Mouse (Mus musculus) mouse trophoblast stem cell (cell line): ENCODE measurements around the gene Srrm2.

Experiments used
- in situ Hi-C, 2 experiments: fragments of 300-500 bp; cut with MseI, MboI; formaldehyde crosslinking; loops; 2 replicates in 1 of 2; 3 replicates in 1 of 2; pipeline ENCODE4 v1.15.1; 2025

The Srrm2 gene

DNA sequence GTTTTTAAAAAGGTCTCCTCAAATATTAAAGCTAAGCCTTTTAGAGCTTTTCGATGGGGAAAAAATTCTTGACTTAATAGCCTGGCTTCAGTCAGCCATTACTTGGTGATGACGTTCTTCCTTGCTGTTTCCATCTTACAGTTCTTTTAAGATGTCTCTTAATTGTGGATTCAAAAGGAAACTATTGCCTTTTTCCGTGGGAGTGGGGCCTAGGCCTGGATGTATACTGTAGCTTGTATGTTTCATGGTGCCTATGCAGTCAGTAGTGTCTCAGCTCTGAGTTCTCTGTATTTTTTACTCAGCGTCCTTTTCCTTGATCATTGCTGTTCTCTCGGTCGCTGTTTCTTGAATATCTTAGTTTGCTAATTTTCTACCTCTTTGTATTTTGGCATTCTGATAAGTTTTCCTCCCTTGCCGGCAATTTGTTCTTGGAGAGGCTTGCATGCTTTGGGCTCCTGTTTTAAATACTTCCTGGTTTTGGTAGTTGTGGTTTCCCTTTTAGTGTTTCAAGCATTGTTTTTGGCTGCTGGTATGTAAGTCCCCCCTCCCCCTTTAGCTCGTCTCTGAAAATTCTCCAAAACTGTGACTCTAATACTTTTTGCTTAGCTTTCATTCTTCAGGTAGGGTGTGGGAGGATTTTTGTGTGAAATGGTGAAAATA lies 14.2 kb downstream of the Srrm2 start:
- in situ Hi-C loops = no loop called here

DNA sequence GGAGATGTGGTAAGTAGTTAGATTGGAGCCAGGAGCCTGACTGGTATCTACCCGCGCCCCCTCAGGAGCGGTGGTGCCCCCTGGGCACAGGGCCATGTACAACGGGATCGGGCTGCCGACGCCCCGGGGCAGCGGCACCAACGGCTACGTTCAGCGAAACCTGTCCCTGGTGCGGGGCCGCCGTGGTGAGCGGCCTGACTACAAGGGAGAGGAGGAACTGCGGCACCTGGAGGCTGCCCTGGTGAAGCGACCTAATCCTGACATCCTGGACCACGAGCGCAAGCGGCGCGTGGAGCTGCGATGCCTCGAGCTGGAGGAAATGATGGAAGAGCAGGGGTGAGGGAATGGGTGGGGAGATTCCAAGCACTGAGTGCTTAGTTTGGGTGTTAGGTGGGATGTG lies 16.5 kb downstream of the Srrm2 start:
- in situ Hi-C loops = no loop called here

DNA sequence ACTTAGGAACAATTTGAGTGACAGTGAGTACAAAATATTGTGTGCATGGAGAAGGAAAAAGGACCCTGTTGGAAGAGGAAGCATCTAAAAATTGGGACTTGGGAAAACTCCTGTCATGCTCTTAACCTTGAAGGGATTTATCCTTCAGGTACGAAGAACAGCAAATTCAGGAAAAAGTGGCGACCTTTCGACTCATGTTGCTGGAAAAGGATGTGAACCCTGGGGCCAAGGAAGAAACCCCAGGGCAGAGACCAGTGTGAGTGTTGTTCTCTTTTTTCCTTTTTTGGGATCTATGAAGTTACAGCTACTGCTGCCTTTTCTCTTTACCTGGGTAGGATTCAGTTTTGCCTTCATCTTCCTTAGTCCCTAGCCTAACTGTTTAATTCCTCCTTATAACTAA lies 17.6 kb downstream of the Srrm2 start:
- in situ Hi-C loops = no loop called here

DNA sequence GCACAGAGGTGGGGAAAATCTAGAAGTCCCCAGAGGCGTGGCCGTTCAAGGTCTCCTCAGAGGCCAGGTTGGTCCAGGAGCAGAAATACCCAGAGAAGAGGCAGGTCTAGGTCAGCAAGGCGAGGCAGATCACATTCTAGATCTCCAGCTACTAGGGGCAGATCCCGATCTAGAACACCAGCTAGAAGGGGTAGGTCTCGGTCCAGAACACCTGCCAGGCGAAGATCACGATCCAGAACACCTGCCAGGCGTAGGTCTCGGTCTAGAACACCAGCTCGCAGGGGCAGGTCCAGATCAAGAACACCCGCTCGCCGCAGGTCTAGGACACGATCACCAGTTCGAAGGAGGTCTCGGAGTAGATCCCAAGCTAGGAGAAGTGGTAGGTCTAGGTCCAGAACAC lies 25.3 kb downstream of the Srrm2 start:
- in situ Hi-C loops = no loop called here

DNA sequence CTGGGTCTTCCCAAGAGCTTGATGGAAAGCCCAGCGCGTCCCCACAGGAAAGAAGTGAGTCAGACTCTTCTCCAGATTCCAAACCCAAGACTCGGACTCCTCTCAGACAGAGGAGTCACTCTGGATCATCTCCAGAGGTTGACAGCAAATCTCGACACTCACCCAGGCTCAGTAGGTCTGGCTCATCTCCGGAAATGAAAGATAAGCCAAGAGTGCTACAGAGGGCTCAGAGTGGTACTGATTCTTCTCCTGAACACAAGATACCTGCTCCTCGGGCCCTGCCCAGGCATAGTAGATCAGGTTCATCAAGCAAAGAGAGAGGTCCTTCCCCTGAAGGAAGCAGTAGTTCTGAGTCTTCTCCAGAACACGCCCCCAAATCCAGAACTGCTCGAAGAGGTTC lies 28.2 kb downstream of the Srrm2 start:
- in situ Hi-C loops = no loop called here

DNA sequence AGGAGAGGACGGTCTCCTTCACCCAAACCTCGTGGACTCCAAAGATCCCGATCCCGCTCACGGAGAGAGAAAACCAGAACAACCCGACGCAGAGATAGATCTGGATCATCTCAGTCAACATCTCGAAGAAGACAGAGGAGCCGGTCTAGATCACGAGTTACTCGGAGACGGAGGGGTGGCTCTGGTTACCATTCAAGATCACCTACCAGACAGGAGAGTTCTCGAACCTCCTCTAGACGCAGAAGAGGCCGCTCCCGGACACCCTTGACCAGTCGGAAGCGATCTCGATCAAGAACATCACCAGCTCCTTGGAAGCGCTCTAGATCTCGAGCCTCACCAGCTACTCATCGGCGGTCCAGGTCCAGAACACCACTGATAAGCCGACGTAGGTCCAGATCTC lies 28.9 kb downstream of the Srrm2 start:
- in situ Hi-C loops = no loop called here

DNA sequence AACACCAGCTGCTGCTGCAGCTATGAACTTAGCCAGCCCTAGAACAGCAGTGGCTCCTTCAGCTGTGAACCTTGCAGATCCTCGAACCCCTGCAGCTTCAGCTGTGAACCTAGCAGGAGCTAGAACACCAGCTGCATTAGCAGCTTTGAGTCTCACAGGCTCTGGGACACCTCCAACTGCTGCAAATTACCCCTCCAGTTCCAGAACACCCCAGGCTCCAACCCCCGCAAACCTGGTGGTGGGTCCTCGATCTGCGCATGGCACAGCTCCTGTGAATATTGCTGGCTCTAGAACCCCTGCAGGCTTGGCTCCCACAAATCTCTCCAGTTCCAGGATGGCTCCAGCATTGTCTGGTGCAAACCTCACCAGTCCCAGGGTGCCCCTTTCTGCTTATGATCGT lies 30.4 kb downstream of the Srrm2 start:
- in situ Hi-C loops = no loop called here

DNA sequence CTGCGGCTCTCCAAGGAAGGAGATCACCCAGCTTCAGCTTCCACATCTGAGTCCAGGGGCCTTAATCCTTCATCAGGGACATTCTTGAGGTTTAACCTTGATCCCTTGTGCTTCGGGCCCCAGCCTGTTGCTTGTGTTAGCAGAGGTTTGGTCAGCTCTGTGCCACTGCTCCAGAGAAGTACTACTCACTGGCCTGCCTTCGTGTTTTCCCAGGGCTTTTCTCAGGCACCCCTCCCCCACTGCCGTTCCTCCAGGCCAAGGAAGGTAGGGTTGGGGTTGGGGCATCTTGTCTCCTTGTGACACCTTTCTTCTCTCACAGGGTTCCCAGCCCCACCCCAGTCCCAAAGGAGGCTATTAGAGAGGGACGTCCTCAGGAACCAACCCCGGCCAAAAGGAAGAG lies 31.8 kb downstream of the Srrm2 start:
- in situ Hi-C loops = no loop called here

DNA sequence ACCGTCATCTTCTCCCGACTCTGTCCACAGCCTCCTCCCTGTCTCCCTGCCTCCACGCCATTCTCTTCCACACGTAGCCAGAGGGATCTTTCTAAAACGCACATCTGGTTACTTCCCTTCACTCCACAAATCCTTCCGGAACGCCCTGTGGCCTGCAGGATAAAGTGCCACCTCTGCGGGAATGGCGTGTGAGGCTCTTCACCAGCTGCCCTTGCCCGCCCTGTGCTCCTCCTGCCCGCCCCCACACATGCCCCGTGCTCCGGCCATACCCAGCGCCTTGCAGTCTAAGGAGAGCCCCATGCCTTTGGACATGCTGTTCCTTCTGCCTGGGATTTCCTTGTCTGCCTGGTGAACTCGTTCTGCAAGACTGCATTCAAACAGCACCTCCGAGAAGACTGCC lies 32.7 kb downstream of the Srrm2 start:
- in situ Hi-C loops = no loop called here

DNA sequence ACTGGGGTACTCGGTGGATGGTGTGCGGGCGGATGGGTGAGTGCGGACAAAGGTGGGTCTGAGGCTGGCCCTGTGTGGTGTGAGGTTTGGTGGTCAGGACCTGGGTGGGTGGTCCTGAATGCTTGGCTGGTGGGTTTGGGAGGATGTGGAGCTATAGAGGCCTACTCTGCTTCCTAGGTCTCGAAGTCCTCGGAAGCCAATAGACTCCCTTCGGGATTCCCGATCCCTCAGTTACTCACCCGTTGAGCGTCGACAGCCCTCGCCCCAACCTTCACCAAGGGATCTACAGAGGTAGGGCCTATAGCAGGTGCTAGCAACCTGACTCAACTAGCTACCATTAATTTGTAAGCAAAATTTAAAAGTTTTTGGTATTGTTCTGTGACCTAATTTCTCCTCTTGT lies 33.3 kb downstream of the Srrm2 start:
- in situ Hi-C loops = no loop called here

DNA sequence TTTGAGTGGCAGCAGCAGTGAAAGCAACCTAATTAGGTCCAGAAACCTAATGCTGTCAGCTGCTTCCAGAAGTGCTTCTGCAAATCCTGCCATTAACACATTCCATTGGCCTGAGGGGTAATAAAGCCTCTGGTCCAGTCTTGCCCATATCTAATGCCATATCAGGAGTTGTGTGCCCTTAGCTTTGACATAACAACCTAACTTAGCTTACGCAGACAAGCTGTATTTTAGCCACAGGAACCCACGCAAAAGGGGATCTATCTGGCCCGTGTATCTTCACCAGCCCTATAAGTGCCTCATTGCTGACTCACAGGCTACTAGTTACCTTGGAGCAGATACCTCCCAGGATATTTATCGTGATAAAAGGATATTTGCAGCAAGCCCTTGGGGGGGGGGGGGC lies 35.3 kb downstream of the Srrm2 start:
- in situ Hi-C loops = no loop called here

DNA sequence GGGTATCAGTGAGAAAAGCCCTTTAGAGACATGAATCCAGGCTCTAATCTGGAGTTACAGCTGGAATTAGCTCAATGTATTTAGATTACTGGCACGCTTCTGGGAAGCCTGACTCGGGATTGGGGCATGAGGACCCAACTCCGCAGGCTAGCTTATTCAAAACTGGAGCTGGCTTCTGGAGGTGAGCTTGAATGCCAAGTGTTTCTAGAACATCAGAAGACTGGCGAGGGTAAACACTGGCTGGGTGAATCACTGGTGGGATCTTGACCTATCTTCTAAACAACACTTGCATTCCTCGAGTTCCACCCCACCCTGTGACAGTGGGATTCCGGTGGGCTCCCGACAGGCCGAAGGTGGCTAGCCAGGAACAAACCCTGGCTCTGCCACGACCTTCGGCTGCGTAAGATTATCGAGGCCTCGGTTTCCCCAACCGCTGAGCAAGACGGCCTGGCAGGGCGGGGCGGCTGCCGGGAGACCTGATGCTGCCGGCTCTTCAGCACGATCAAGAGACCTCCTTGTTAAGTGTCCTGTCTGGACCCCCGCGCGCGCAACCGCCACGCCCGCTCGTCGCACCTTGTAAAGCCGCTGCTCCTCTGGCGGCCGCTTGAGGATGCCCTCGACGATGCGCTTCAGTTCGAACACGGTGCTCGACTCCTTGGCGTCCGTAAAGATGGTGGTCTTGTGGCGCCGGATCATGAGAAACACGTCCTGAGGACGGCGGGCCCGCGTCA lies 38.1 kb downstream of the Srrm2 start:
- in situ Hi-C loops = no loop called here

DNA sequence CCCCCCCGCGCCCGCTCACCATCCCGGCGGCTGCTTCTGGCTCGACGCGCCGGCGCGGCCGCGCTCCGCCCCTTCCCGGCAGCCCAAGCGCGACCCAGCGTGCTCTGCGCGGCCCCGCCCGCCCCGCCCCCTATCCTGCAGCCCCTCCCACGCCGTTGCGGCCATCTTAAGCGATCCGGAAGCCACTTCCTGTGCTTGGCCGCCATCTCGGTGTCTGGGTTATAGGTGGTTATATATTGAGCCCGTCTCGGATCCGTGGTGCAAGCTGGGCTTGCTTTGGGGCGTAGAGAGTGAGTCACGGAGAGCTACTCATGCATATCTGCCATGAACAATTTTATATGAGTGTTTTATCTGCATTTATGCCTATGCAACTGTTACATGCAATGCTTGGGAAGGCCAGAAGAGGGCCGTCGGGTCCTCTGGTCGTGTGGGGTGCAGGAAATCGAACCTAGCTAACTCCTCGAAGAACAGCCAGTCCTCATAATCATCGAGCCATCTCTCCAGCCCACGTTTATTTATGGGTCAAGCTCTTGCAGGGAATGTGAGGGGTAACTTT lies 38.8 kb downstream of the Srrm2 start, which contains the start of gene Elob:
Elob (minus strand) TSS at position 73 of the 556 bp plus-strand sequence.
- in situ Hi-C loops = no loop called here

DNA sequence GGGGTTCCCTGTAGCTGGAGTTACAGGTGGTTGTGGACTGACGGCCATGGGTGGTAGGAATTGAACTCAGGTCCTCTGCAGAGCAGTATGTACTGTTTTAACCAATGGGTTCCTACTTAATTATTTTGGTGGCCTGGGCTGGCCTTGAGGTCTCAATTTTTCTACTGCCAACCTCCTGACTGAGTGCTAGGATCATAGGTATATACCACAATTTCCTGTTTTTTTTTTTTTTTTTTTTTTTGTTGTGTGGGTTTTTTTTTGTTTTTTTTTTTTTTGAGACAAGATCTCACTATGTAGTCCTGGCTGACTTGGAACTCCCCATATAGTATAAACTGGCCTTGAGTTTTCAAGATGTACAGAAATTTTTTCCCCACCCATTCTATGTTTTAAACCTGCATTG lies 40.9 kb downstream of the Srrm2 start:
- in situ Hi-C loops = no loop called here

DNA sequence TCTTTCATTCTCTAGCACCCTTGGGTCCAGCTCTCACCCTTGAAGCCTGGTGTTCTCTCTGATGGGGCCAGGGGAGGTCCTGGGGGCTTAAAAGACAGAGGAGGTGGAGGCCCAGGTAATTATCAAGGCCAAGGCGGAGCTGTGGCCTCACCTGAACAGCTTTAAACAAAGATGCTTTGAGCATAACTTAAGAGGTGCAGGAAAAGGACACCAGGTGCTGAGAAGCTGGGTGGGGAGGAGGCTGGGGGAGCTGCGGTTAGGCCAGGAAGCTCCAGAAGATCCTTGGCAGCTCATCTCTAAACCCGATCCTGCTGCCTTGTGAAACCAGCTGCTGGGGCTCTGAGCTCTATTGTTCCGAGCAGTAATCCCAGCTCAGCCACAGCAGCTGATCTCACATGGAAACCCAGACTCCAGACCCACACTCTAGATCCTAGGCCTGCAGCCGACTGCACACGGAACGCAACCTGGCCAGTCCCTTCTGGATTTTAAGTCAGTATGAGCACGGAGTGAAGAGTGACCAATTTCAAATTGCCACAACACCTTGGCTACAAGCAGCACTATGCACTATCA lies 45.8 kb downstream of the Srrm2 start, which contains the start of gene Prss33:
Prss33 (minus strand) TSS at position 51 of the 570 bp plus-strand sequence.
- in situ Hi-C loops = no loop called here

DNA sequence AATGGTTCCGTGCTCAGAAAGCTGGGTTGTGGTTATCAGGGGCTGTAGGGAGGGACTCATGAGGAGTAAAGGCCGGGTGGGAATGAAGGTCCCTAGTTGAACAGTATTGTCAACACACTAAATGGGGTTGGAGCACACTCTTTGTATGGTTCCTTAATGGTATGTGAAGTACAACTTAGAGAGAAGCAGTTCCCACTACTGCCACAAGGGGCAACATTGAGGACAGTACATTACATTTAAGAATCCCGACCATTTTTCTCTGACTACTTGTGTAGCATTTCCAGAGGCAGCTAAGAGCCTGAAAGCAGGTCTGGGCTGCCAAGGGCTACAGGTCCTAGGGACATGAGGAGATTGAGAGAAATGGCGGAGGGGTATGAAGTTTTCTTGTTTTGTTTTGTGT lies 50.8 kb downstream of the Srrm2 start:
- in situ Hi-C loops = no loop called here

DNA sequence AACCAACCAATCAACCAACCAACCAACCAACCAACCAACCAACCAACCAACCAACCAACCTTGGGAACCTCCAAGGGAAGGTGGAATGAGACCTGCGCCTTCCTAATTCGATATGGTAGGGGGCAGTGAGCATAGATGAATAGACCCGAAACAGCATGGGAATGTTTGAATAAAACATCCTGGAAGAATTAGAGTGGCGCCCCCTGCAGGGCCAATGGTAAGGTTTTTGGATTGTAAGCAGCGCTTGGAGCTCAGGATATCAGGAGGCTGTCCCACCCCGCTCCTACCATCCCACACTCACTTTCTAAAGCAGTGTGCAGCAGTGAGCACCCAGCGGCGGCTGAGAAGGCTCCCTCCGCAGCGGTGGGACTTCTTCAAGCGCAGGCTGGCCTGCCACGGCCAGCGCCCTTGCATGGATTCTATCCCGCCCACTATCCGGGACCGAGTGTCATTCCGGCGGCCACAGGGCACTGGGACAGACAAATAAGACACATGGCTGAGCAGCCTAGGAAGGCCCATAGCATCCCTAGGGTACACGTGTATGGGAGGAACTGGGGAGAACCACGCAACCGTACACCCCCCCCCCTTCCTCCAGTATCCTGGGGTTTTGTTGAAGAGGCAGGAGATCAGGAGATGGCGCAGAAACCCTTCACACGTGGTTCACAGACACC lies 52.9 kb downstream of the Srrm2 start:
- in situ Hi-C loops = no loop called here

DNA sequence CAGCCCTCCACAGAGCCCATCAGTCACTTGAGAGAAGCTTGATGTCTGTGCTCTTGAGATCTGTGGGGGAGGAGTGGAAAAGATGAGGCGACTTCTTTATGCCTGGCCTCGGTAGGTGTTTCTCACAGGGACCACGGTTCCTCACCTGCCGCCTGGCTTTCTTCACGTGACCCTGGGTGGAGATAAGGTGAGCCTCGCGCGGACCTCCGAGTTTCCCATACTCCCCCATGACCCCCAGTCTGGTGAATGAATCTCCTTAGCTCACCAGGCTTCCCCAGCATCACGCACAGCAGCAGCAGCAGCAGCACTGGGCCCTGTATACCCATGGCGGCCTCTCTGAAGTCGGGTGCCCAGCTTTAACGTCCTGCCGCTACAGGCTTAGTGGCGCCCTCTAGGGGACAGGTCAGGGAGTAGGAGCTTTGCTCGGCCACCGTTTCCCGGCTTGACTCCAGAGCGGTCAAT lies 53.5 kb downstream of the Srrm2 start, which contains the start of the genes Prss32 and Prss41:
Prss32 (plus strand) TSS at position 44 of the 462 bp plus-strand sequence.
Prss41 (minus strand) TSS at position 361 of the 462 bp plus-strand sequence.
- in situ Hi-C loops = no loop called here

DNA sequence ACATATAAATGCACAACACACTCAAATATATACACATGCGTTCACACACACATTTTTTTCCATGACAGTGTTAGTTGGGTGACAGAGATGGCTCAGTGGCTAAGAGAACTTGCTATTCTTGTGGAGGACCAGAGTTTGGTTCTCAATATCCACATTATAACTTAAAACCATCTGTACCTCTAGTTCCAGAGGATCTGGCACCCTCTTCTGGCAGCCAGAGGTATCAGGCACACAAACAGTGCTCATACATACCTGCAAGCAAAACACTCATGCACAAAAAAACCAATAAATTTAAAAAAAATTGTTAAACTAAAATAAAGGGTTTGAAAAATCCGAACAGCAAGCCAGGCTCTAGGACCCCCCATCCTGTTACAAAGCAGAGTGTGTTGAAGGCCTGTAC lies 59.7 kb downstream of the Srrm2 start:
- in situ Hi-C loops = no loop called here

DNA sequence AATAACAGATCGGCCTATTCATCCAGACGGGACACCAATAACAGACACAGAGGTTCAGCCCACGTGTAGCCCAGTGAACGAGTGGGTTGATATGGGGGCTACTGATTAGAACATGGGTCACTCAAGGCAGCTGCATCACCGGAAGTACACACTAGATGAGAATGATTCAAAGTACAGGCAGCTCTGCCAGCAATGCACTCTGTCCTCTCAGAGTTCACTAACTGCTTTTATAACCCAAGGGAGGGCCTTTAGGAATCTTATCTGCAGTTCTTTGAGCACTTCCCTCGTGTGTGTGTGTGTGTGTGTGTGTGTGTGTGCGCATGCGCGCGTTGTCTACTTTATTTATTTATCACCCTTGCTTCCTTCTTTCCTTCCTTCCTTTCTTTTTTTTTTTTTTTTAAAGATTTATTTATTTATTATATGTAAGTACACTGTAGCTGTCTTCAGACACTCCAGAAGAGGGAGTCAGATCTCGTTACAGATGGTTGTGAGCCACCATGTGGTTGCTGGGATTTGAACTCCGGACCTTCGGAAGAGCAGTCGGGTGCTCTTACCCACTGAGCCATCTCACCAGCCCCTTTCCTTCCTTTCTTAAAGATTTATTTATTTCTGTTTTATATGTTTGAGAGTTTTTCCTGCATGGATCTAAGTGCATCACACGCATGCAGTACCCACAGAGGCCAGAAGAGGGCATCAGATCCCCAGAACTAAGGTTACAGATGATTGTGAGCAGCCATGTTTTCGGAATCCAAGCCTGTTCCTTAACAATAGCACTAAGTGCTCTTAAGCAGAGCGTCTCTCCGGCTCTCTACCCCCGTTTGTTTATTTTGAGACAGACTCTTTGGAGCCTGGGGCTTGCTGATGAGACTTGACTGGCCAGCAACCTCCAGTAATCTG lies 60.8 kb downstream of the Srrm2 start:
- in situ Hi-C loops = no loop called here

DNA sequence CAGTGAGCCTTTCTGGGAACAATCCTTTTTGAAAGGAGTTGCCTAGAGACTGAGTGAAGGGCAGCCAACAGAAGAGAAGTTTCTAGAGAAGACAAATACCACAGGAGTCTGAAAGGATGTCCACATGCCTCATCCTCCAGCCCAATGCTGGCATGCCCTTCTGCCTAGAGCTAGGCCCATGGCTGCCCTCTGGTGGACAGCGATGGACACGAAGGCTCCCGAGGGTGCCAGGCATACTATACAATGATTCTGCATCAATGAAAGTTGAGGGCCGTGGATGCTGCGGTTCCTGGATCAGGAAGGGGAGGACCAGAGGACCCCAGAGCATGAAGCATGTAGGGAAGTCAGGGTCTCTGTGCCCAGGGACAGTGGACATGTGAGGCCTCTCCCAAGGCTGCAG lies 63.0 kb downstream of the Srrm2 start:
- in situ Hi-C loops = no loop called here
